Mouse (Mus musculus): Measurements from ENCODE around the gene Cbx3. TPM values are rescaled to one million over a fixed set of nuclear protein-coding genes. Genes with fewer than 3 reads are reported as not detected.

The Cbx3 gene
- polyA plus RNA-seq, 1 experiment from 2014 or later, result 411 TPM

- WGBS, result 71% methylated on average over 4 of the region's 4 CpGs
- DNase-seq (ENCODE audit: low spot score) (no peak), ATAC-seq (ENCODE audit: low read depth) (no peak)
- H3K27me3 ChIP-seq (replicated peaks; ENCODE audit: control insufficient read depth, insufficient read depth, low read length), result no peaks in the 10 kb centered on the region
- H3K27ac ChIP-seq (replicated peaks; ENCODE audit: low read depth, low read length), result no peak overlapping the region
- H3K9ac ChIP-seq (ENCODE audit: low read depth, low read length), result no peak overlapping the region
- H3K4me2 ChIP-seq (ENCODE audit: low read depth, low read length), result no peak overlapping the region
- peaks cover 70% of the 10 kb centered on the region for H3K36me3 ChIP-seq (ENCODE audit: control insufficient read depth, insufficient read depth, low read length)
- H3K9me3 ChIP-seq (ENCODE audit: control insufficient read depth, low read length), result no peaks in the 10 kb centered on the region
- no peak overlapping the region for H3K4me3 ChIP-seq (ENCODE audit: low read depth, low read length)
- no peaks in the 10 kb centered on the region; the same call in 1 of the 2 replicates for H3K4me1 ChIP-seq (ENCODE audit: control insufficient read depth, insufficient read depth, low read length)
Measured at GRCm38 (mm10) chr6:51460021-51460360, 10.2 kb upstream of the Cbx3 start.

GRCm38 (mm10) chr6:51460363-51460762, 9.8 kb upstream of the Cbx3 start:
- Histone ChIP-seq H3K9ac (ENCODE audit: low read depth, low read length) (no peak overlapping the region), H3K4me2 (ENCODE audit: low read depth, low read length) (no peak overlapping the region), H3K4me1 (ENCODE audit: control insufficient read depth, insufficient read depth, low read length) (no peaks in the 10 kb centered on the region; the same call in 1 of the 2 replicates), H3K36me3 (ENCODE audit: control insufficient read depth, insufficient read depth, low read length) (peaks cover 74% of the 10 kb centered on the region), H3K4me3 (ENCODE audit: low read depth, low read length) (no peak overlapping the region), H3K27me3 (replicated peaks; ENCODE audit: control insufficient read depth, insufficient read depth, low read length) (no peaks in the 10 kb centered on the region), H3K27ac (replicated peaks; ENCODE audit: low read depth, low read length) (no peak overlapping the region), H3K9me3 (ENCODE audit: control insufficient read depth, low read length) (no peaks in the 10 kb centered on the region)
- DNase-seq (ENCODE audit: low spot score) (no peak), ATAC-seq (ENCODE audit: low read depth) (no peak)
- WGBS, result 76% methylated on average over 3 of the region's 3 CpGs

GRCm38 (mm10) chr6:51467649-51468048, 2.5 kb upstream of the Cbx3 start:
- ATAC-seq (ENCODE audit: low read depth) (no peak), DNase-seq (ENCODE audit: low spot score) (peak; percentile 71)
- H3K9ac ChIP-seq (ENCODE audit: low read depth, low read length), result peak overlapping the region; percentile 100
- H3K27me3 ChIP-seq (replicated peaks; ENCODE audit: control insufficient read depth, insufficient read depth, low read length), result no peaks in the 10 kb centered on the region
- H3K4me3 ChIP-seq (ENCODE audit: low read depth, low read length), result peak overlapping the region; percentile 100
- peaks cover 20% of the 10 kb centered on the region for H3K4me1 ChIP-seq (ENCODE audit: control insufficient read depth, insufficient read depth, low read length)
- peaks cover 47% of the 10 kb centered on the region for H3K36me3 ChIP-seq (ENCODE audit: control insufficient read depth, insufficient read depth, low read length)
- H3K27ac ChIP-seq (replicated peaks; ENCODE audit: low read depth, low read length), result peak overlapping the region; percentile 100
- H3K9me3 ChIP-seq (ENCODE audit: control insufficient read depth, low read length), result no peaks in the 10 kb centered on the region
- peak overlapping the region; percentile 67 for H3K4me2 ChIP-seq (ENCODE audit: low read depth, low read length)
- under 1% methylated on average over 2 of the region's 2 CpGs for WGBS

DNA sequence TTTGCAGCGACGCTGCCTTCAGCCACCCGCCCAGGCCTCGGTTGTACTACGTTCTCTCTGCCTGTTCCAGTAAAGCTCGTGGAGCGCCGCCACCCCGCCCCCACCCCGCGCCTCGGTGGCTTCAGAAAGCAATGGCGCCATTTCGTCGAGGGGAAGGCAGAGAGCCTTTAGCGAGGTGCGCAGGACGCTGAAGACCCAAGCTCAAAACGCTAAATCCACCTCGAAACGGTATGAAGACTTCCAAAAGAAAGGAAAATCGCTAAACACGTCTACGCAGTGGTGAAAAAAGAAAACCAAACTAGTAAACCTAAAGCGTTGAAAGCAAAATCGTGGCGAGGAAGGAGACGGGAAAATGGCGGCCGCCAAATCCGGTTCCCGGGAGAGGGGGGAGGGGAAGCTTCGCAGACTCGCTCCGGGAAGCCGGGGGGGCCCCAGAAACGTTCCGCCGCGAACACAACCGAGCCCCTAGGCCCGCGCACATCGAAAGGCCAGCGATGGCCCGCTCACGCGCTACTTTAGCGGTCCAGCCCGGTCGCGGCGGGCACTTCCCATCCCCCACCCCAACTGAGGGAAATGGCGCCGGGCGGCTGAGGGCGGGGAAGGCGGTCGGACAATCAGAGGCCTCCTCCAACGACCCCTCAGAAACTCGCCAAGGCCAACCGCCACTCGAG, 1.1 kb upstream of the Cbx3 start:
- Histone ChIP-seq H3K9ac (ENCODE audit: low read depth, low read length) (peak overlapping the region; percentile 100), H3K4me1 (ENCODE audit: control insufficient read depth, insufficient read depth, low read length) (peaks cover 30% of the 10 kb centered on the region), H3K27me3 (replicated peaks; ENCODE audit: control insufficient read depth, insufficient read depth, low read length) (no peaks in the 10 kb centered on the region), H3K4me2 (ENCODE audit: low read depth, low read length) (peak overlapping the region; percentile 67), H3K4me3 (ENCODE audit: low read depth, low read length) (peak overlapping the region; percentile 100), H3K36me3 (ENCODE audit: control insufficient read depth, insufficient read depth, low read length) (peaks cover 49% of the 10 kb centered on the region), H3K9me3 (ENCODE audit: control insufficient read depth, low read length) (no peaks in the 10 kb centered on the region), H3K27ac (replicated peaks; ENCODE audit: low read depth, low read length) (peak overlapping the region; percentile 100)
- DNase-seq (ENCODE audit: low spot score) (peak; percentile 82), ATAC-seq (ENCODE audit: low read depth) (peak; percentile 16; the same call in 1 of the 2 replicates)
- WGBS, result under 1% methylated on average over 49 of the region's 63 CpGs

DNA sequence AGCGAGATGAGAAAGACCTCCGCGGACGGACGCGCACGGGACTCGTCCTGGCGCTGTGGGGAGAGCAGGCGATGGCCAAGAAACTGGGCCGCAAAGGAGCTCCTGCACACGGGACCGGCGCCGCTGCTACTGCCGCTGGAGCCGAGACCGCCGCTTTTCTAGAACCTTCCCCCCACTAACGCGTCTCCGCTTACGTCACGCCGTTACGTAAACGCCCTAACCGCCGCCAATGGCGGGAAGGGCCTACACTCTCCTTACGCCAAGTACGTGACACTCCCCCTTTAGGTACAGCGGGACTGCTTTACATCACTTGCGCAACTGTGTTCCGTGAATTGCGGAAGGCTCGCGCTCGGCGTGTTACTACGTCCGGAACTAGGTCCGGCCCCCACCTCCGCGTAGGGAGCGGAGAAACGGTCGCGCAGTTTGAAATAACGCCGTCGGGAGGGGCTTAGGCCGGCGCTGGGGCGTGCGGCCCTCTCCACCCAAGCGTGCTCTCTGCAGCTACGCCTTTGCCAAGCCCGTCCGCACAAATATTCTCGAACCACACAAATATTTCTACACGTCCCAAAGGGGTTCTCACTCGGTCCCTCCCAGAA, 347 bp upstream of the Cbx3 start, which contains the start of gene Hnrnpa2b1:
Gene Hnrnpa2b1, minus strand, starts transcription at position 180 of the 596 bp plus-strand sequence.
- Histone ChIP-seq H3K36me3 (ENCODE audit: control insufficient read depth, insufficient read depth, low read length) (peaks cover 49% of the 10 kb centered on the region), H3K4me1 (ENCODE audit: control insufficient read depth, insufficient read depth, low read length) (peaks cover 30% of the 10 kb centered on the region), H3K27me3 (replicated peaks; ENCODE audit: control insufficient read depth, insufficient read depth, low read length) (no peaks in the 10 kb centered on the region), H3K9ac (ENCODE audit: low read depth, low read length) (peak within 1 kb of the TSS; percentile 100), H3K9me3 (ENCODE audit: control insufficient read depth, low read length) (no peaks in the 10 kb centered on the region), H3K27ac (replicated peaks; ENCODE audit: low read depth, low read length) (peak within 1 kb of the TSS; percentile 100), H3K4me3 (ENCODE audit: low read depth, low read length) (peak within 1 kb of the TSS; percentile 100), H3K4me2 (ENCODE audit: low read depth, low read length) (peak within 1 kb of the TSS; percentile 75)
- ATAC-seq (ENCODE audit: low read depth) (peak; percentile 92), DNase-seq (ENCODE audit: low spot score) (peak; percentile 100)
- 0% methylated on average over 45 of the region's 63 CpGs for WGBS

- WGBS, result 1% methylated on average over 10 of the region's 10 CpGs
Measured at GRCm38 (mm10) chr6:51471179-51471505, 982 bp downstream of the Cbx3 start.

GRCm38 (mm10) chr6:51471782-51472181, 1.6 kb downstream of the Cbx3 start:
- Histone ChIP-seq H3K36me3 (ENCODE audit: control insufficient read depth, insufficient read depth, low read length) (peaks cover 46% of the 10 kb centered on the region), H3K4me2 (ENCODE audit: low read depth, low read length) (peak overlapping the region; percentile 75), H3K27ac (replicated peaks; ENCODE audit: low read depth, low read length) (peak overlapping the region; percentile 100), H3K4me3 (ENCODE audit: low read depth, low read length) (peak overlapping the region; percentile 100), H3K9ac (ENCODE audit: low read depth, low read length) (peak overlapping the region; percentile 100), H3K4me1 (ENCODE audit: control insufficient read depth, insufficient read depth, low read length) (peaks cover 20% of the 10 kb centered on the region), H3K27me3 (replicated peaks; ENCODE audit: control insufficient read depth, insufficient read depth, low read length) (no peaks in the 10 kb centered on the region), H3K9me3 (ENCODE audit: control insufficient read depth, low read length) (no peaks in the 10 kb centered on the region)
- ATAC-seq (ENCODE audit: low read depth) (no peak), DNase-seq (ENCODE audit: low spot score) (no peak)
- 5% methylated on average over 3 of the region's 3 CpGs for WGBS

More at GRCm38 (mm10) chr6:51471179-51471505, 982 bp downstream of the Cbx3 start:
- DNase-seq (ENCODE audit: low spot score) (no peak), ATAC-seq (ENCODE audit: low read depth) (no peak)
- Histone ChIP-seq H3K36me3 (ENCODE audit: control insufficient read depth, insufficient read depth, low read length) (peaks cover 48% of the 10 kb centered on the region), H3K9me3 (ENCODE audit: control insufficient read depth, low read length) (no peaks in the 10 kb centered on the region), H3K4me1 (ENCODE audit: control insufficient read depth, insufficient read depth, low read length) (peaks cover 24% of the 10 kb centered on the region), H3K9ac (ENCODE audit: low read depth, low read length) (peak overlapping the region; percentile 100), H3K4me2 (ENCODE audit: low read depth, low read length) (peak overlapping the region; percentile 75), H3K27ac (replicated peaks; ENCODE audit: low read depth, low read length) (peak overlapping the region; percentile 100), H3K4me3 (ENCODE audit: low read depth, low read length) (peak overlapping the region; percentile 100), H3K27me3 (replicated peaks; ENCODE audit: control insufficient read depth, insufficient read depth, low read length) (no peaks in the 10 kb centered on the region)

GRCm38 (mm10) chr6:51472213-51472612, 2.1 kb downstream of the Cbx3 start:
- 36% methylated on average over 4 of the region's 4 CpGs for WGBS
- no peaks in the 10 kb centered on the region for H3K9me3 ChIP-seq (ENCODE audit: control insufficient read depth, low read length)
- H3K36me3 ChIP-seq (ENCODE audit: control insufficient read depth, insufficient read depth, low read length), result peaks cover 46% of the 10 kb centered on the region
- peak overlapping the region; percentile 100 for H3K9ac ChIP-seq (ENCODE audit: low read depth, low read length)
- no peak for ATAC-seq (ENCODE audit: low read depth)
- H3K4me3 ChIP-seq (ENCODE audit: low read depth, low read length), result peak overlapping the region; percentile 100
- peaks cover 20% of the 10 kb centered on the region for H3K4me1 ChIP-seq (ENCODE audit: control insufficient read depth, insufficient read depth, low read length)
- H3K4me2 ChIP-seq (ENCODE audit: low read depth, low read length), result peak overlapping the region; percentile 75
- H3K27ac ChIP-seq (replicated peaks; ENCODE audit: low read depth, low read length), result 0 out of 2 replicates have a peak overlapping the region, but pooled peaks have one; percentile 6
- H3K27me3 ChIP-seq (replicated peaks; ENCODE audit: control insufficient read depth, insufficient read depth, low read length), result no peaks in the 10 kb centered on the region
- no peak for DNase-seq (ENCODE audit: low spot score)

Data from embryonic facial prominence, embryonic 14.5 days (tissue).